In the genomic region with DNA sequence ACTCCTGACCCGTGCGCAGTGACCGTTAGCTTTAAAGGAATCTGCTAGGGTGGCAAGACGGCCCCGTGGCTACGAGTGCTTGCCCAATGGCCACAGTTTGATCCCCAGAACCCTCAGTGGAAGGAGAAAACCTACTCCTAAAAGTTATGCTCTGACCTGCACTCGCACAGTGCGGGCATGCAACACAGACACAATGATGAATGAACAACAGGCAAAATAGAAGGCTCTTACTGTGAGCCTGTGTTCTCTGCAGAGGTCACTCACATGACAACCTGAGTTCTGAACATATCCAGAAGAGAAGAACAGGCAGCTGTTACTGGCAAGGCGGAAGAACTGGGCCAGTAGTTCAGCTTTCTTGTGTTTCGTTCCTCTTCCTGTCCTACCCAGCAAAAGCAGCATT, we compare ENCODE assay signal across 12 mouse cellular contexts. TPM values are rescaled to one million over a fixed set of nuclear protein-coding genes. Genes with fewer than 3 reads are reported as not detected.
DNase-seq lines count a peak whose midpoint lies in the region; ATAC-seq and TF ChIP-seq lines count a peak whose summit lies in the region.
"Had no signal": no experiment of that assay in that cellular context is flagged by ENCODE, and none has a peak within 500 bp of the region (broad histone marks: within the 10 kb centered on the region; RNA-seq: fewer than 3 reads in every experiment).

No protein-coding gene starts in this region.

- no peaks in the 10 kb centered on the region for H3K27me3 ChIP-seq in heart, adult 2 months (ENCODE audit: control insufficient read depth, insufficient read depth, low read length)
- H3K27me3 ChIP-seq in lung, embryonic 14.5 days (ENCODE audit: insufficient read depth, low read length): no peaks in the 10 kb centered on the region
- H3K27me3 ChIP-seq in heart, embryonic 10.5 days (ENCODE audit: insufficient read depth, poor library complexity, severe bottlenecking): no peaks in the 10 kb centered on the region
- H3K27me3 ChIP-seq: intestine, embryonic 15.5 days; lung, embryonic 15.5 days had no signal

- peak overlapping the region; percentile 35; the same call in 1 of the 2 replicates for H3K9ac ChIP-seq in heart, adult 2 months (ENCODE audit: low read depth, low read length)
- no peak overlapping the region for H3K9ac ChIP-seq in lung, embryonic 14.5 days
- H3K9ac ChIP-seq: intestine, embryonic 15.5 days; lung, embryonic 15.5 days had no signal

- no peaks in the 10 kb centered on the region for H3K9me3 ChIP-seq in lung, embryonic 14.5 days (ENCODE audit: low read depth, low read length)
- H3K9me3 ChIP-seq in heart, embryonic 10.5 days: no peaks in the 10 kb centered on the region
- H3K9me3 ChIP-seq: intestine, embryonic 15.5 days; lung, embryonic 15.5 days had no signal

- TF ChIP-seq CTCF in heart, adult 2 months (IDR thresholded peaks at IDR 0.05): no peak
- no peak for TF ChIP-seq CTCF in lung, embryonic 14.5 days (IDR thresholded peaks at IDR 0.05; ENCODE audit: low read depth)

- H3K4me3 ChIP-seq in heart, adult 2 months: no peak overlapping the region
- H3K4me3 ChIP-seq in lung, embryonic 14.5 days (ENCODE audit: low read depth, low read length): no peak overlapping the region
- H3K4me3 ChIP-seq in heart, embryonic 10.5 days: no peak overlapping the region
- H3K4me3 ChIP-seq: intestine, embryonic 15.5 days; lung, embryonic 15.5 days had no signal

- H3K27ac ChIP-seq in heart, adult 2 months: peak overlapping the region; percentile 67
- no peak overlapping the region for H3K27ac ChIP-seq in lung, embryonic 14.5 days (ENCODE audit: low read depth)
- H3K27ac ChIP-seq in heart, embryonic 10.5 days: peak overlapping the region; percentile 52; the same call in 1 of the 2 replicates
- H3K27ac ChIP-seq: lung, embryonic 15.5 days had no signal

- no peak for TF ChIP-seq POLR2A in heart, adult 2 months (IDR thresholded peaks at IDR 0.05; ENCODE audit: insufficient read depth, low read depth, low read length)

- no peaks in the 10 kb centered on the region for H3K79me2 ChIP-seq in heart, adult 2 months (replicated peaks; ENCODE audit: control insufficient read depth, insufficient read depth, low read length)

- H3K4me1 ChIP-seq in heart, adult 2 months (ENCODE audit: control insufficient read depth, insufficient read depth, low read length): peaks cover 7% of the 10 kb centered on the region
- H3K4me1 ChIP-seq in lung, embryonic 14.5 days (ENCODE audit: insufficient read depth): 0 out of 2 replicates have a peak, but pooled peaks cover 4% of the 10 kb centered on the region
- H3K4me1 ChIP-seq in heart, embryonic 10.5 days: peaks cover 22% of the 10 kb centered on the region

- WGBS in heart, adult 2 months: 62% methylated on average over 10 of the region's 10 CpGs
- WGBS in lung, embryonic 14.5 days: 65% methylated on average over 10 of the region's 10 CpGs
- WGBS in heart, embryonic 10.5 days: 86% methylated on average over 10 of the region's 10 CpGs

- TF ChIP-seq EP300 in heart, adult 2 months (IDR thresholded peaks at IDR 0.05; ENCODE audit: insufficient read depth, low read depth, low read length): no peak

- intact Hi-C loops in heart, adult 2 months (cut with DNase I): loop anchor here (5.0 kb wide), 1 partner anchor 74 kb away; the partner anchor contains the start of gene Slc16a10
- intact Hi-C loops in left cerebral cortex, postnatal 4 days (cut with DNase I): no loop called here

- no peak overlapping the region for H3K4me2 ChIP-seq in lung, embryonic 14.5 days
- H3K4me2 ChIP-seq: intestine, embryonic 15.5 days; lung, embryonic 15.5 days had no signal

- peak; percentile 21; the same call in 1 of the 2 replicates for ATAC-seq in lung, embryonic 14.5 days (ENCODE audit: insufficient read depth)
- peak; percentile 43 for ATAC-seq in monocyte, adult 5-6 weeks (replicated peaks; ENCODE audit: insufficient number of reproducible peaks, low FRiP score, low TSS enrichment, poor library complexity, severe bottlenecking)
- ATAC-seq: intestine, embryonic 15.5 days had no signal

- H3K36me3 ChIP-seq in heart, adult 2 months (ENCODE audit: control insufficient read depth, insufficient read depth, low read length): peaks cover 2% of the 10 kb centered on the region
- no peaks in the 10 kb centered on the region for H3K36me3 ChIP-seq in lung, embryonic 14.5 days (ENCODE audit: insufficient read depth)
- H3K36me3 ChIP-seq in heart, embryonic 10.5 days: no peaks in the 10 kb centered on the region
- H3K36me3 ChIP-seq: intestine, embryonic 15.5 days; lung, embryonic 15.5 days had no signal

- DNase-seq in heart, adult 2 months: peak; percentile 44 to 47
- no peak for DNase-seq in heart, postnatal 4 days
- DNase-seq in lung, embryonic 14.5 days: no peak
- DNase-seq in lung, postnatal 25 days (ENCODE audit: low spot score): no peak
- DNase-seq in heart, embryonic 10.5 days (ENCODE audit: low spot score): no peak
- DNase-seq in frontal cortex, postnatal 25 days (ENCODE audit: low spot score in 2 of 2): no peak
- no peak for DNase-seq in left cerebral cortex, postnatal 4 days
- DNase-seq: adrenal gland, postnatal 36 days; cerebellum, postnatal 10 days had no signal

RNA-seq across cellular contexts. Expression of gene Mfsd4b1, which starts 43.5 kb away (rescaled TPM):
- total RNA-seq in heart, adult 2 months (2021): 1 to 10 TPM; 1.7 to 2.5 TPM
- 3.3 and 4.2 TPM in 2 replicates for polyA plus RNA-seq in heart, adult 2 months (2012; rRNA removed)
- 1 to 10 TPM in 1 of 2 experiments, under 1 TPM in 1; 0.69 to 1.4 TPM for total RNA-seq in heart, postnatal 4 days (2021)
- not detected in 2 replicates for polyA plus RNA-seq in lung, embryonic 14.5 days (2014; fragmentation: Nextera tagmentation; extraction: Ambion mirVana)
- polyA plus RNA-seq in heart, embryonic 10.5 days (2016; fragmentation: Nextera tagmentation; extraction: Ambion mirVana): 0.18 and 0.22 TPM in 2 replicates
- total RNA-seq in monocyte, adult 5-6 weeks (2017): not detected in 3 replicates
- 1 to 10 TPM in 1 of 2 experiments, under 1 TPM in 1; 0.44 to 1.1 TPM for total RNA-seq in left cerebral cortex, postnatal 4 days (2021)

Comparison
In these comparisons a context has a peak if more than half of its experiments do, and no peak if none do; other contexts are left out.
1. DNase-seq: peak in heart, adult 2 months (2 of 2); none in heart, postnatal 4 days (single experiment), lung, embryonic 14.5 days (single experiment), lung, postnatal 25 days (single experiment), heart, embryonic 10.5 days (single experiment), frontal cortex, postnatal 25 days (0 of 2) and left cerebral cortex, postnatal 4 days (single experiment).